Mouse (Mus musculus): ENCODE results near the gene Zc3hav1l. TPM values are rescaled to one million over a fixed set of nuclear protein-coding genes. Genes with fewer than 3 reads are reported as not detected.
A peak's percentile ranks its signal among the peaks of the same experiment; 100 is the strongest.

Gene Zc3hav1l
- polyA plus RNA-seq, 1 experiment from 2014 or later, result 4.8 TPM

DNA sequence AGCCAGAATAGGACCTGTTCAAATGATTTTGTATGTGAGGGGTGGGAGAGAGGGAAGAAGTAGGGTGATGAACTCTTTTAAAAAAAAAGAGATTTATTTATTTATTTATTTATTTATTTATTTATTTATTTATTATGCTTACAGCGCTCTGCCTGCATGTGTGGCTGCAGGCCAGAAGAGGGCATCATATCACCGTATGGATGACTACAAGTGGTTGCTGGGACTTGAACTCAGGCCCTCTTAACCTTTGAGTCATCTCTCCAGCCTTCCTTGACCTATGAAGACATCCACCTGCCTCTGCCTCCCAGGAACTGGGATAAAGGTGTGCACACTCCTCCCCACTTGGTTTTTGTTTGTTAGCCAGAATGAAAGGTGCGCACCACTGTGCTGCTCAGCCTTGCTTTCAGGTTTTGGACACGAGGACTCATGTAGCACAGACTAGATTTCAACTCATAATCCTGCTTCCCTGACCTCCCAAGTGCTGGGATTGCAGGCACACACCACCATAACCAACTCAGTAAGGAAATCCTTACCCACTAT lies 38.2 kb upstream of the Zc3hav1l start:
- Histone ChIP-seq H3K4me2 (ENCODE audit: low read depth, low read length) (no peak overlapping the region), H3K36me3 (ENCODE audit: control insufficient read depth, insufficient read depth, low read length) (no peaks in the 10 kb centered on the region), H3K9me3 (ENCODE audit: control insufficient read depth, low read length) (no peaks in the 10 kb centered on the region), H3K4me3 (ENCODE audit: low read length) (no peak overlapping the region), H3K4me1 (ENCODE audit: control insufficient read depth, insufficient read depth, low read length) (peaks cover 13% of the 10 kb centered on the region; the same call in 1 of the 2 replicates), H3K27me3 (replicated peaks; ENCODE audit: control insufficient read depth, insufficient read depth, low read length) (no peaks in the 10 kb centered on the region), H3K9ac (ENCODE audit: low read depth, low read length) (no peak overlapping the region), H3K27ac (ENCODE audit: low read length) (no peak overlapping the region)
- WGBS, result 86% methylated on average over 4 of the region's 4 CpGs
- no peak for ATAC-seq

- peak; percentile 91 for ATAC-seq
- Histone ChIP-seq H3K9ac (ENCODE audit: low read depth, low read length) (no peak overlapping the region), H3K27ac (ENCODE audit: low read length) (peak overlapping the region; percentile 74), H3K36me3 (ENCODE audit: control insufficient read depth, insufficient read depth, low read length) (no peaks in the 10 kb centered on the region), H3K4me2 (ENCODE audit: low read depth, low read length) (peak overlapping the region; percentile 43), H3K9me3 (ENCODE audit: control insufficient read depth, low read length) (no peaks in the 10 kb centered on the region), H3K27me3 (replicated peaks; ENCODE audit: control insufficient read depth, insufficient read depth, low read length) (no peaks in the 10 kb centered on the region), H3K4me3 (ENCODE audit: low read length) (no peak overlapping the region), H3K4me1 (ENCODE audit: control insufficient read depth, insufficient read depth, low read length) (0 out of 2 replicates have a peak, but pooled peaks cover 10% of the 10 kb centered on the region)
- WGBS, result 56% methylated on average over 6 of the region's 6 CpGs
These were observed 36.2 kb upstream of the Zc3hav1l start for GRCm38 (mm10) chr6:38335264-38335663.

DNA sequence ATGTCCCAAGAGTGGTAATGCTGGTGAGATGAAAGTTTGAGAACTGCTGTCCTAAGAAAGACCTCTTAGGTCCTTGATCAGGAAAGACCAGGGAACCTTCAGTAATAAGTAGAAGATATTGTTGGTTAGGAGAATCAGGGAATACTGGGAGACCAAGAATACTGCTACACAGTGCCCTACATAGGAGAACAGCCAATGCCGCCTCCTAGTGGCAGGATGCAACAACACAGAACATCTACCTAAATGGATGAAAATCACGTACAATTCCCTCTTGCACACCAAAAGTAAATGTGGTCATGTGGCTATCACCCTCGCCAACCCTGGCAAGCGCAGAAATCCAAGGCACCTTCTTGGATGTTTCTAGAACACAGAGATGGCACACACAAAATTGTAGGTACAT lies 27.5 kb upstream of the Zc3hav1l start:
- WGBS, result 38% methylated on average over 4 of the region's 4 CpGs
- Histone ChIP-seq H3K27me3 (replicated peaks; ENCODE audit: control insufficient read depth, insufficient read depth, low read length) (no peaks in the 10 kb centered on the region), H3K36me3 (ENCODE audit: control insufficient read depth, insufficient read depth, low read length) (no peaks in the 10 kb centered on the region), H3K27ac (ENCODE audit: low read length) (no peak overlapping the region), H3K9ac (ENCODE audit: low read depth, low read length) (no peak overlapping the region), H3K4me2 (ENCODE audit: low read depth, low read length) (no peak overlapping the region), H3K9me3 (ENCODE audit: control insufficient read depth, low read length) (no peaks in the 10 kb centered on the region), H3K4me3 (ENCODE audit: low read length) (no peak overlapping the region), H3K4me1 (ENCODE audit: control insufficient read depth, insufficient read depth, low read length) (no peaks in the 10 kb centered on the region)
- no peak for ATAC-seq

- 98% methylated on average over 9 of the region's 9 CpGs for WGBS
- no peak overlapping the region for H3K4me3 ChIP-seq (ENCODE audit: low read length)
- H3K9ac ChIP-seq (ENCODE audit: low read depth, low read length), result no peak overlapping the region
- 0 out of 2 replicates have a peak, but pooled peaks cover 6% of the 10 kb centered on the region for H3K36me3 ChIP-seq (ENCODE audit: control insufficient read depth, insufficient read depth, low read length)
- no peaks in the 10 kb centered on the region for H3K4me1 ChIP-seq (ENCODE audit: control insufficient read depth, insufficient read depth, low read length)
- no peak overlapping the region for H3K27ac ChIP-seq (ENCODE audit: low read length)
- H3K4me2 ChIP-seq (ENCODE audit: low read depth, low read length), result no peak overlapping the region
- H3K27me3 ChIP-seq (replicated peaks; ENCODE audit: control insufficient read depth, insufficient read depth, low read length), result no peaks in the 10 kb centered on the region
- ATAC-seq, result no peak
- no peaks in the 10 kb centered on the region for H3K9me3 ChIP-seq (ENCODE audit: control insufficient read depth, low read length)
These were observed 21.6 kb upstream of the Zc3hav1l start for GRCm38 (mm10) chr6:38320621-38321020.

DNA sequence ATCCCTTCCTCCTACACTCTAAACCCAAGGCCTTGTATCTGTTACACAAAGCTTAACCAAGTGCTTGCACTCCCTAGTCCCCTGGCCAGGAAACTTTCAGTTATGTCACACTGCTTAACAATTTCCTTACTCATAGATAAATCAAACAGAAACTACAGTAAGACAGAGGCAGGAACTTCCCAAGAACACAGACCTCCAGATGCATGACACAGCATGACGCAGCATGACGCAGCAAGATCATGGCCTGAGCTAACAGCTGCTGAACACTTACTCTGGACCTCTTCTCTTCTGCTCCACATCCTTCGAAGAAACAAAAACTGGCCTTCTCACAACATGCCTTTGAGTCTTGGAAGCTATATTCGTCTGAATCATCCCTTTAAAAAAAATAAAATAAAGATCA lies 17.0 kb upstream of the Zc3hav1l start:
- no peaks in the 10 kb centered on the region for H3K4me1 ChIP-seq (ENCODE audit: control insufficient read depth, insufficient read depth, low read length)
- no peak for ATAC-seq
- no peak overlapping the region for H3K4me2 ChIP-seq (ENCODE audit: low read depth, low read length)
- H3K27me3 ChIP-seq (replicated peaks; ENCODE audit: control insufficient read depth, insufficient read depth, low read length), result no peaks in the 10 kb centered on the region
- H3K36me3 ChIP-seq (ENCODE audit: control insufficient read depth, insufficient read depth, low read length), result 0 out of 2 replicates have a peak, but pooled peaks cover 6% of the 10 kb centered on the region
- H3K27ac ChIP-seq (ENCODE audit: low read length), result no peak overlapping the region
- 91% methylated on average over 4 of the region's 4 CpGs for WGBS
- H3K9me3 ChIP-seq (ENCODE audit: control insufficient read depth, low read length), result no peaks in the 10 kb centered on the region
- H3K4me3 ChIP-seq (ENCODE audit: low read length), result no peak overlapping the region
- no peak overlapping the region for H3K9ac ChIP-seq (ENCODE audit: low read depth, low read length)

- Histone ChIP-seq H3K36me3 (ENCODE audit: control insufficient read depth, insufficient read depth, low read length) (0 out of 2 replicates have a peak, but pooled peaks cover 3% of the 10 kb centered on the region), H3K4me1 (ENCODE audit: control insufficient read depth, insufficient read depth, low read length) (no peaks in the 10 kb centered on the region), H3K9ac (ENCODE audit: low read depth, low read length) (no peak overlapping the region), H3K4me3 (ENCODE audit: low read length) (no peak overlapping the region), H3K9me3 (ENCODE audit: control insufficient read depth, low read length) (no peaks in the 10 kb centered on the region), H3K27ac (ENCODE audit: low read length) (no peak overlapping the region), H3K4me2 (ENCODE audit: low read depth, low read length) (no peak overlapping the region), H3K27me3 (replicated peaks; ENCODE audit: control insufficient read depth, insufficient read depth, low read length) (no peaks in the 10 kb centered on the region)
- ATAC-seq, result no peak
These were observed 10.7 kb upstream of the Zc3hav1l start for GRCm38 (mm10) chr6:38309741-38310140.

DNA sequence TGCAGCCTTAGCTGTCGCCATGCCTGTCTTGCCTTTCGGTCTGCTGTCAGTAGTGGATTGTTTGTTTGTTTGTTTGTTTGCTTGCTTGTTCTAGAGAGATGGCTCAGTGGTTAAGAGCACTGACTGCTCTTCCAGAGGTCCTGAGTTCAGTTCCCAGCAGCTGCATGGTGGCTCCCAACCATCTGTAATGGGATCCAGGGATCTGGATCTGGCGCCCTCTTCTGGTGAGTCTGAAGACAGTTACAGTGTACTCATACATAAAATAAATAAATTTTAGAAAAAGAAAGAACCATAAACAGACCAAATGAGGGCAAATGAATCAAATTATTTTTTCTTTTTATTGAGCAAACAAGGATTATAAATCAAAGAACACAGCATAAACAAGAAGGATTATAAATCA lies 5.9 kb upstream of the Zc3hav1l start:
- Histone ChIP-seq H3K27ac (ENCODE audit: low read length) (no peak overlapping the region), H3K4me2 (ENCODE audit: low read depth, low read length) (no peak overlapping the region), H3K9me3 (ENCODE audit: control insufficient read depth, low read length) (no peaks in the 10 kb centered on the region), H3K9ac (ENCODE audit: low read depth, low read length) (no peak overlapping the region), H3K27me3 (replicated peaks; ENCODE audit: control insufficient read depth, insufficient read depth, low read length) (no peaks in the 10 kb centered on the region), H3K4me3 (ENCODE audit: low read length) (no peak overlapping the region), H3K4me1 (ENCODE audit: control insufficient read depth, insufficient read depth, low read length) (no peaks in the 10 kb centered on the region), H3K36me3 (ENCODE audit: control insufficient read depth, insufficient read depth, low read length) (0 out of 2 replicates have a peak, but pooled peaks cover 5% of the 10 kb centered on the region)
- WGBS, result 76% methylated on average over 3 of the region's 3 CpGs
- ATAC-seq, result no peak

GRCm38 (mm10) chr6:38298246-38298635 lies 818 bp downstream of the Zc3hav1l start:
- Histone ChIP-seq H3K9me3 (ENCODE audit: control insufficient read depth, low read length) (no peaks in the 10 kb centered on the region), H3K36me3 (ENCODE audit: control insufficient read depth, insufficient read depth, low read length) (peaks cover 13% of the 10 kb centered on the region; the same call in 1 of the 2 replicates), H3K4me2 (ENCODE audit: low read depth, low read length) (peak overlapping the region; percentile 69), H3K4me1 (ENCODE audit: control insufficient read depth, insufficient read depth, low read length) (no peaks in the 10 kb centered on the region), H3K27me3 (replicated peaks; ENCODE audit: control insufficient read depth, insufficient read depth, low read length) (no peaks in the 10 kb centered on the region), H3K4me3 (ENCODE audit: low read length) (peak overlapping the region; percentile 82), H3K9ac (ENCODE audit: low read depth, low read length) (peak overlapping the region; percentile 98), H3K27ac (ENCODE audit: low read length) (peak overlapping the region; percentile 96)
- WGBS, result under 1% methylated on average over 10 of the region's 10 CpGs
- peak; percentile 37; the same call in 1 of the 2 replicates for ATAC-seq

DNA sequence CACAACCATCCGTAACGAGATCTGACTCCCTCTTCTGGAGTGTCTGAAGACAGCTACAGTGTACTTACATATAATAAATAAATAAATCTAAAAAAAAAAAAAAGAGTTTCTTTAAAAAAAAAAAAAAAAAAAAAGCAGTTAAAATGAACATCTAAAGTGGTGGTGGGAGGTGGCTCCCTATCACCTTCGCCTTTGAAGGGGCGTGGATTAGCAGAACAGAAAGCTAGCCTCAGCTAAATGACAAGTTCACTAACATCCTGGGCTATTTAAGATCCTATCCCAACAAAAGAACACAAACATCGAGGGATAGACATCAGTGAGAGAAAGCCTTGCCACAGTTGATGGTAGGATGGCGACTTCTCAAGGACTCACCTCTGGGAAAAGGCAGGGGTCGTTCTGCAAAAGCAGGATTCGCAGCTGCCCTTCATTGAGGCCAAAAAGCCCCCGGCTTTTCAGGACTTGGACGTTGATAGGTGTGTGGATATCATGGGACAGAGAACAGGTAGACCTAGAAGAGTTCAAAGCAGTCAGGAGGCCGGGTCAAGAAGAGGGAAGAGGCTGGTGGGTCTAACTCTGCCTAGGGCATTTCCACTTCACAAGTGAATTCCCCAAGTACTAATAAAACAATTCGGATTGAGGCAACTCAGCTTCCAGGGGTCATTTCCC lies 1.3 kb downstream of the Zc3hav1l start:
- H3K36me3 ChIP-seq (ENCODE audit: control insufficient read depth, insufficient read depth, low read length), result peaks cover 15% of the 10 kb centered on the region; the same call in 1 of the 2 replicates
- no peak for ATAC-seq
- peak overlapping the region; percentile 98 for H3K9ac ChIP-seq (ENCODE audit: low read depth, low read length)
- H3K9me3 ChIP-seq (ENCODE audit: control insufficient read depth, low read length), result no peaks in the 10 kb centered on the region
- H3K4me2 ChIP-seq (ENCODE audit: low read depth, low read length), result peak overlapping the region; percentile 69
- H3K4me1 ChIP-seq (ENCODE audit: control insufficient read depth, insufficient read depth, low read length), result no peaks in the 10 kb centered on the region
- 30% methylated on average over 12 of the region's 12 CpGs for WGBS
- peak overlapping the region; percentile 96 for H3K27ac ChIP-seq (ENCODE audit: low read length)
- H3K4me3 ChIP-seq (ENCODE audit: low read length), result peak overlapping the region; percentile 82
- no peaks in the 10 kb centered on the region for H3K27me3 ChIP-seq (replicated peaks; ENCODE audit: control insufficient read depth, insufficient read depth, low read length)
